Mouse (Mus musculus) stomach, embryonic 16.5 days (tissue): ENCODE results near the gene Hist1h3b. TPM values are rescaled to one million over a fixed set of nuclear protein-coding genes. Genes with fewer than 3 reads are reported as not detected.
"Not testable (repeated sequence)": the region's sequence is repeated elsewhere in the genome, so short reads cannot be mapped to it uniquely, and the experiment has no call there.

Experiments used
- ATAC-seq: fragments of 200-750 bp; cut with Nextera tagmentation; 2 replicates; pipeline ENCODE4 v1.8.0; 2017; ENCODE audit warnings: moderate number of reproducible peaks, moderate TSS enrichment; ENCODE audit not compliant: insufficient read depth, low FRiP score
- H3K27ac ChIP-seq: fragments of 300-500 bp; sonication (generic); 2 replicates; pipeline ENCODE4 v1.5.1; 2014; ENCODE audit warnings: low read length
- H3K27me3 ChIP-seq: fragments of 300-500 bp; sonication (generic); 2 replicates; pipeline ENCODE4 v1.6.1; 2014; ENCODE audit warnings: low read length, control low read depth, mixed read lengths; ENCODE audit not compliant: control insufficient read depth, insufficient read depth
- H3K36me3 ChIP-seq: fragments of 300-500 bp; sonication (generic); 2 replicates; pipeline ENCODE4 v1.6.1; 2014; ENCODE audit warnings: low read length; ENCODE audit not compliant: control insufficient read depth, insufficient read depth
- H3K4me1 ChIP-seq: fragments of 300-500 bp; sonication (generic); 2 replicates; pipeline ENCODE4 v1.6.1; 2014; ENCODE audit warnings: low read length, control low read depth, mixed read lengths; ENCODE audit not compliant: control insufficient read depth, insufficient read depth
- H3K4me2 ChIP-seq: fragments of 300-500 bp; sonication (generic); 2 replicates; pipeline ENCODE4 v1.6.1; 2014; ENCODE audit warnings: low read depth, low read length, mixed read lengths
- H3K4me3 ChIP-seq: fragments of 300-500 bp; sonication (generic); replicated peaks from 2 replicates; pipeline ENCODE4 v1.5.1; 2014; ENCODE audit warnings: mild to moderate bottlenecking, low read length
- H3K9ac ChIP-seq: fragments of 300-500 bp; sonication (generic); 2 replicates; pipeline ENCODE4 v1.6.1; 2014; ENCODE audit warnings: low read length
- H3K9me3 ChIP-seq: fragments of 300-500 bp; sonication (generic); replicated peaks from 2 replicates; pipeline ENCODE4 v1.6.1; 2016; ENCODE audit warnings: low read length, control low read depth; ENCODE audit not compliant: control insufficient read depth
- WGBS: fragments of 180-500 bp; shearing (Covaris S2); extraction: QIAGEN DNeasy Blood & Tissue Kit; methylation state at CpG from one replicate; pipeline ENCODE4 v1.1.7; 2014; 5-methylcytosine and 5-hydroxymethylcytosine counted together
- polyA plus RNA-seq: library from polyadenylated mRNA; unstranded; fragments of >200 nt; fragmentation: Nextera tagmentation; extraction: Ambion mirVana; gene quantifications from 2 replicates; pipeline ENCODE4 v1.2.1, GENCODE M21; 2015

The Hist1h3b gene
- polyA plus RNA-seq, result 7.0 and 7.5 TPM in 2 replicates

- ATAC-seq, result peak; percentile 88
- peak within 1 kb of the TSS; percentile 71 for H3K9ac ChIP-seq
- H3K27me3 ChIP-seq, H3K9me3 ChIP-seq, H3K36me3 ChIP-seq: not testable (repeated sequence)
- H3K4me3 ChIP-seq, result peak within 1 kb of the TSS; percentile 47
- H3K4me2 ChIP-seq, result peak within 1 kb of the TSS; percentile 61
- under 1% methylated on average over 16 of the region's 47 CpGs for WGBS
- peak within 1 kb of the TSS; percentile 96 for H3K27ac ChIP-seq
- peaks cover 10% of the 10 kb centered on the region for H3K4me1 ChIP-seq
Measured at GRCm38 (mm10) chr13:23752067-23752741, at the start of gene Hist1h3b. Hist1h3b (plus strand) TSS chr13:23752267.

- H3K27me3 ChIP-seq, H3K36me3 ChIP-seq, H3K4me2 ChIP-seq, H3K9ac ChIP-seq, H3K4me1 ChIP-seq, H3K27ac ChIP-seq, H3K9me3 ChIP-seq, ATAC-seq, H3K4me3 ChIP-seq: not testable (repeated sequence)
- 74% methylated on average over 2 of the region's 2 CpGs for WGBS
Measured at GRCm38 (mm10) chr13:23702801-23703200, 49.3 kb upstream of the Hist1h3b start.

GRCm38 (mm10) chr13:23705751-23706356, 46.2 kb upstream of the Hist1h3b start:
- peaks cover 9% of the 10 kb centered on the region for H3K4me1 ChIP-seq
- no peak overlapping the region for H3K27ac ChIP-seq
- no peaks in the 10 kb centered on the region for H3K36me3 ChIP-seq
- no peak overlapping the region for H3K9ac ChIP-seq
- no peaks in the 10 kb centered on the region for H3K9me3 ChIP-seq
- no peaks in the 10 kb centered on the region for H3K27me3 ChIP-seq
- no peak overlapping the region for H3K4me3 ChIP-seq
- no peak overlapping the region for H3K4me2 ChIP-seq
- no peak for ATAC-seq
- 93% methylated on average over 7 of the region's 7 CpGs for WGBS

- ATAC-seq, result no peak
- Histone ChIP-seq H3K36me3 (no peaks in the 10 kb centered on the region), H3K27ac (no peak overlapping the region), H3K4me2 (no peak overlapping the region), H3K4me3 (no peak overlapping the region), H3K9me3 (no peaks in the 10 kb centered on the region), H3K9ac (no peak overlapping the region), H3K4me1 (peaks cover 6% of the 10 kb centered on the region), H3K27me3 (no peaks in the 10 kb centered on the region)
- 93% methylated on average over 12 of the region's 12 CpGs for WGBS
Measured at GRCm38 (mm10) chr13:23706771-23707170, 45.3 kb upstream of the Hist1h3b start.

GRCm38 (mm10) chr13:23708041-23708440, 44.0 kb upstream of the Hist1h3b start:
- no peak overlapping the region for H3K4me2 ChIP-seq
- ATAC-seq, result no peak
- H3K9me3 ChIP-seq, result no peaks in the 10 kb centered on the region
- H3K36me3 ChIP-seq, result no peaks in the 10 kb centered on the region
- WGBS, result 78% methylated on average over 4 of the region's 4 CpGs
- H3K4me3 ChIP-seq, result no peak overlapping the region
- H3K27me3 ChIP-seq, result no peaks in the 10 kb centered on the region
- H3K4me1 ChIP-seq, result peaks cover 6% of the 10 kb centered on the region
- H3K27ac ChIP-seq, result no peak overlapping the region
- no peak overlapping the region for H3K9ac ChIP-seq

- Histone ChIP-seq H3K4me2 (no peak overlapping the region), H3K4me1 (peaks cover 6% of the 10 kb centered on the region), H3K9me3 (no peaks in the 10 kb centered on the region), H3K36me3 (no peaks in the 10 kb centered on the region), H3K4me3 (no peak overlapping the region), H3K27me3 (no peaks in the 10 kb centered on the region), H3K27ac (no peak overlapping the region), H3K9ac (no peak overlapping the region)
- no peak for ATAC-seq
- WGBS, result 67% methylated on average over 4 of the region's 4 CpGs
Measured at GRCm38 (mm10) chr13:23708654-23709053, 43.4 kb upstream of the Hist1h3b start.

- no peaks in the 10 kb centered on the region for H3K9me3 ChIP-seq
- no peak overlapping the region for H3K27ac ChIP-seq
- no peak for ATAC-seq
Measured at GRCm38 (mm10) chr13:23709714-23710373, 42.2 kb upstream of the Hist1h3b start.

GRCm38 (mm10) chr13:23710374-23711089, 41.5 kb upstream of the Hist1h3b start, which contains the start of gene Hfe:
Hfe (minus strand) TSS chr13:23710854.
- Histone ChIP-seq H3K27me3 (no peaks in the 10 kb centered on the region), H3K9ac (peak within 1 kb of the TSS; percentile 82), H3K36me3 (no peaks in the 10 kb centered on the region), H3K4me1 (peaks cover 6% of the 10 kb centered on the region), H3K4me2 (peak within 1 kb of the TSS; percentile 88), H3K4me3 (peak within 1 kb of the TSS; percentile 53), H3K9me3 (no peaks in the 10 kb centered on the region), H3K27ac (no peak within 1 kb of the TSS; the same call in 1 of the 2 replicates)
- ATAC-seq, result peak; percentile 56
- 2% methylated on average over 17 of the region's 17 CpGs for WGBS

More at GRCm38 (mm10) chr13:23709714-23710373, 42.2 kb upstream of the Hist1h3b start:
- Histone ChIP-seq H3K4me2 (peak overlapping the region; percentile 88), H3K9ac (peak overlapping the region; percentile 82), H3K4me1 (peaks cover 6% of the 10 kb centered on the region), H3K4me3 (peak overlapping the region; percentile 53), H3K27me3 (no peaks in the 10 kb centered on the region), H3K36me3 (no peaks in the 10 kb centered on the region)
- 29% methylated on average over 15 of the region's 15 CpGs for WGBS
